Mouse (Mus musculus): Measurements from ENCODE around the gene Unc5c. TPM values are rescaled to one million over a fixed set of nuclear protein-coding genes. Genes with fewer than 3 reads are reported as not detected.

Unc5c gene
- polyA plus RNA-seq, 1 experiment, result 3.6 TPM

- 36% methylated on average over 5 of the region's 5 CpGs for WGBS
- Histone ChIP-seq H3K4me1 (ENCODE audit: control insufficient read depth, insufficient read depth, low read length) (no peaks in the 10 kb centered on the region), H3K4me3 (replicated peaks; ENCODE audit: extremely low read depth, low read depth, low read length) (no peak overlapping the region)
- no peak for DNase-seq
- TF ChIP-seq POLR2A (IDR thresholded peaks at IDR 0.05; ENCODE audit: borderline replicate concordance, extremely low read depth, low read depth, low read length) (no peak), CTCF (IDR thresholded peaks at IDR 0.05; ENCODE audit: insufficient read depth, low read length) (no peak)
These were observed 82.4 kb downstream of the Unc5c start for GRCm38 (mm10) chr3:141547341-141547814.

GRCm38 (mm10) chr3:141549661-141550060, 84.6 kb downstream of the Unc5c start:
- TF ChIP-seq CTCF (IDR thresholded peaks at IDR 0.05; ENCODE audit: insufficient read depth, low read length), result no peak
- TF ChIP-seq POLR2A (IDR thresholded peaks at IDR 0.05; ENCODE audit: borderline replicate concordance, extremely low read depth, low read depth, low read length), result no peak
- Histone ChIP-seq H3K4me1 (ENCODE audit: control insufficient read depth, insufficient read depth, low read length) (no peaks in the 10 kb centered on the region), H3K4me3 (replicated peaks; ENCODE audit: extremely low read depth, low read depth, low read length) (no peak overlapping the region)
- DNase-seq, result no peak
- WGBS, result 49% methylated on average over 3 of the region's 3 CpGs

DNA sequence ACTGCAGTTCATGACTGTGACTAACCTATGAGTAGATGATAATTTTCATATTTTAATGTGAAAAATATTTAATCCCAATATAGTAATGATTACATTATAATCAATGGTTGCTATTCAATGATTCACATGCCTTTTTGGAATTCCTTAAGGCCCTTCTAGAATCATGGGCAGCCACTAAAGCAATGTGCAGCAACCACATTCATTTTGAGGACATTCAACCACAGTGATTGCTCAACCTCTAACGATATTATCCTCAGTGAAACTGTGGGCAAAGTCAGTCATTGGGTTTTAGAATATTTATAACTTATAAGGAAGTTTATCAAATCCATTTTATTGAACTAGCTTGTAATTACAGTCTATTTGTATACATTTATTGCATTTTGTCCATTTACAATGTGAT, 87.9 kb downstream of the Unc5c start:
- 74% methylated on average over 1 of the region's 1 CpGs for WGBS
- DNase-seq, result no peak
- H3K4me1 ChIP-seq (ENCODE audit: control insufficient read depth, insufficient read depth, low read length), result no peaks in the 10 kb centered on the region
- H3K4me3 ChIP-seq (replicated peaks; ENCODE audit: extremely low read depth, low read depth, low read length), result no peak overlapping the region
- no peak for TF ChIP-seq POLR2A (IDR thresholded peaks at IDR 0.05; ENCODE audit: borderline replicate concordance, extremely low read depth, low read depth, low read length)
- TF ChIP-seq CTCF (IDR thresholded peaks at IDR 0.05; ENCODE audit: insufficient read depth, low read length), result no peak

GRCm38 (mm10) chr3:141557072-141557471, 92.1 kb downstream of the Unc5c start:
- Histone ChIP-seq H3K4me1 (ENCODE audit: control insufficient read depth, insufficient read depth, low read length) (no peaks in the 10 kb centered on the region), H3K4me3 (replicated peaks; ENCODE audit: extremely low read depth, low read depth, low read length) (no peak overlapping the region)
- WGBS, result 74% methylated on average over 5 of the region's 5 CpGs
- no peak for DNase-seq
- TF ChIP-seq POLR2A (IDR thresholded peaks at IDR 0.05; ENCODE audit: borderline replicate concordance, extremely low read depth, low read depth, low read length) (no peak), CTCF (IDR thresholded peaks at IDR 0.05; ENCODE audit: insufficient read depth, low read length) (no peak)

DNA sequence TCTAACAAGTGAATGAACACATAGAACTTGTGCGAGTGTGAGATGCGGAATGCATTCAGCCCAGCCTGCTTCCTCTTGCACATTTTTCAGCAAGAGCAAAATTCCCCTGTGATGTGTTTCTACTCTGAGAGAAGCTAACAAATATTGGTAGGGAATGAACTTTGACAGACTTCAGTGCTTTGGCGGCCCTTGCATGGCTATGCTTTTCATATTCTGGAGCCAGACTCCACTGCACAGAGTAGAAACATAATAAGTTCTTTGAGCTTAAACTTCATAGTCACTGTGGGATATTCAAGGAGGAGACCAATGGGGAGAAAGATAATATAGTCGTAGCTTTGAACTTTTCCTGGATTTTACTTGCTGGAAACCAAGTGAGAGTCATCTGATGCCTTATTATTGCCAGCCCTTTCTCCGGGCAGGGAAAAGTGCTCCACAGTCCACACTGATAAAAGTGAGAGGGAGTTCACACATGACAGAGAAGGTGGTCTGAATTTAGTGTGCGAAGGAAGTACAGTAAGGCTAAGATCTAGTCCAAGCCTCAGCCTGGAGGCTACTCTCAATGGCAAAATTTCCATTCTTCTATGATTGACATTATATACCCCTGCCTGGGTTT, 110.2 kb downstream of the Unc5c start:
- 62% methylated on average over 6 of the region's 6 CpGs for WGBS
- no peak for DNase-seq
- Histone ChIP-seq H3K4me3 (replicated peaks; ENCODE audit: extremely low read depth, low read depth, low read length) (no peak overlapping the region), H3K4me1 (ENCODE audit: control insufficient read depth, insufficient read depth, low read length) (no peaks in the 10 kb centered on the region)
- TF ChIP-seq CTCF (IDR thresholded peaks at IDR 0.05; ENCODE audit: insufficient read depth, low read length) (no peak), POLR2A (IDR thresholded peaks at IDR 0.05; ENCODE audit: borderline replicate concordance, extremely low read depth, low read depth, low read length) (no peak)

DNA sequence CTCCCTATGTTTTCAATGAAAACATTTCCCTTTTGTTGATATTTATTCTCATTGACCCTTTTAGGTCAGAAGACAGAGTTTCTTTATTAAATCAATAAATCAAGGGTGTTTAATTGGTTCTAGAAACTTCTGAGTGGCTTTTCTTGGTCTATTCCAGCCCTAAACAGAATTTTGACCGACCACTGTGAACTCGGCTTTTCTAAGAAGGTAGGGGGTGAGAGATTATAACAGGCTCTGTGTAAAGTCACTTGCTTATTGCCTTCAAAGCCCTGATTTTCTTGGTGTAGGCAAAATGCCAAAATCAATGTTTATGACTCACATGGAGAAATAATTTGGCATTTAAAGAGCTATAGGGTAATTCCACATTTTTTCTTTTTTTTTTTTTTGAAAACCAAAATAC, 112.4 kb downstream of the Unc5c start:
- WGBS, result 73% methylated on average over 2 of the region's 2 CpGs
- H3K4me3 ChIP-seq (replicated peaks; ENCODE audit: extremely low read depth, low read depth, low read length), result no peak overlapping the region
- TF ChIP-seq CTCF (IDR thresholded peaks at IDR 0.05; ENCODE audit: insufficient read depth, low read length), result no peak

DNA sequence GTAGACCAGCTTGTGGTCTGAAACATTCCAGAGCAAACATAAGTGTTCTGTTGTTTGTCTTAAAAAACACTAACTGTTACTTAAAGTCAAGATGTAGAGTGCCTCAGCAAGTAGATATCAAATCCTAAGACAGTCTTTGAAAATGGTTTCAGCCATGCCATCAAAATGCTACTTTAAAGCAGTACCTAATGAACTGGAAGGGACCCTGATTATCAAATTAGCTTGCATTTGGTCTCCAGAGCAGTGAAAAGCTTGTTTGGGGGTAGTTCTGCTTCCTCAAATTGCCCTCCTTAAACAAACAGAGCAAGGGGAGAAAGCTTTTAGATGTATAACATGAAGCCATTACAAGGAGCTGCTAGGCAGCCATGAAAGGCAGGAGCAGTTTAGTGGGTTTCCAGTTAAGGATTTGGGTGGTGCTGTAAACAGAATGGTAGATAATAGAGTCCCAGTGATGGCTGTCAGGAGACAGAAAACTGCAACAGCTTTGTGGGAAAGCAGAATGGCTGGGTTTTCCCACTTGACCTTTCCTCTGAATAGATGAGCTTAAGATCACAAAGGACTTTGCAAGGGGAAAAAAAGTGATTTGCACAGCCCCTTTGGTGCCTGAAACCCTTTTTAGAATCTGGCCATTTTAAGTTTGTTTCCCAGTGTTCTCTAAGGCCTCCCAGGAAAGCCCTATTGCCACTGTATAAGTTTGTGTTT, 116.3 kb downstream of the Unc5c start:
- TF ChIP-seq POLR2A (IDR thresholded peaks at IDR 0.05; ENCODE audit: borderline replicate concordance, extremely low read depth, low read depth, low read length), result no peak
- TF ChIP-seq CTCF (IDR thresholded peaks at IDR 0.05; ENCODE audit: insufficient read depth, low read length), result no peak
- H3K4me3 ChIP-seq (replicated peaks; ENCODE audit: extremely low read depth, low read depth, low read length), result no peak overlapping the region
- DNase-seq, result no peak

More for the DNA sequence above, 112.4 kb downstream of the Unc5c start:
- no peaks in the 10 kb centered on the region for H3K4me1 ChIP-seq (ENCODE audit: control insufficient read depth, insufficient read depth, low read length)
- DNase-seq, result no peak

GRCm38 (mm10) chr3:141581892-141582214, 116.8 kb downstream of the Unc5c start:
- no peaks in the 10 kb centered on the region for H3K4me1 ChIP-seq (ENCODE audit: control insufficient read depth, insufficient read depth, low read length)
- no peak overlapping the region for H3K4me3 ChIP-seq (replicated peaks; ENCODE audit: extremely low read depth, low read depth, low read length)
- TF ChIP-seq CTCF (IDR thresholded peaks at IDR 0.05; ENCODE audit: insufficient read depth, low read length) (no peak), POLR2A (IDR thresholded peaks at IDR 0.05; ENCODE audit: borderline replicate concordance, extremely low read depth, low read depth, low read length) (no peak)
- DNase-seq, result no peak

More for the DNA sequence above, 116.3 kb downstream of the Unc5c start:
- H3K4me1 ChIP-seq (ENCODE audit: control insufficient read depth, insufficient read depth, low read length), result no peaks in the 10 kb centered on the region

DNA sequence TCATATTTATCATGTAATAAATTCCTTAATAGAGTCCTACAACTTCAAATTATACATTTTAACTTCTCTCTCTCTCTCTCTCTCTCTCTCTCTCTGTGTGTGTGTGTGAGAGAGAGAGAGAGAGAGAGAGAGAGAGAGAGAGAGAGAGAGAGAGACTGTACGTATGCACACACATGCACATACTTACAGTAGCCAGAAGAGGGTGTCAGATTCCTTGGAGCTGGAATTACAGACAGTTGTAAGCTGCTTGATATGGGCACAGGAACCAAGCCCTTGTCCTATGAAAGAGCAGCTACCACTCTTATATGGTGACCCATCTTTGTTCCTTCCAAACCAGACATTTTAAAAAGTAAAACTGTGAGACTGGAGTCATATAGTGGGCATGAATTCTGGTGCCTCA, 118.2 kb downstream of the Unc5c start:
- no peak for DNase-seq
- no peak for TF ChIP-seq CTCF (IDR thresholded peaks at IDR 0.05; ENCODE audit: insufficient read depth, low read length)
- no peak for TF ChIP-seq POLR2A (IDR thresholded peaks at IDR 0.05; ENCODE audit: borderline replicate concordance, extremely low read depth, low read depth, low read length)
- 70% methylated on average over 1 of the region's 1 CpGs for WGBS
- Histone ChIP-seq H3K4me3 (replicated peaks; ENCODE audit: extremely low read depth, low read depth, low read length) (no peak overlapping the region), H3K4me1 (ENCODE audit: control insufficient read depth, insufficient read depth, low read length) (no peaks in the 10 kb centered on the region)

DNA sequence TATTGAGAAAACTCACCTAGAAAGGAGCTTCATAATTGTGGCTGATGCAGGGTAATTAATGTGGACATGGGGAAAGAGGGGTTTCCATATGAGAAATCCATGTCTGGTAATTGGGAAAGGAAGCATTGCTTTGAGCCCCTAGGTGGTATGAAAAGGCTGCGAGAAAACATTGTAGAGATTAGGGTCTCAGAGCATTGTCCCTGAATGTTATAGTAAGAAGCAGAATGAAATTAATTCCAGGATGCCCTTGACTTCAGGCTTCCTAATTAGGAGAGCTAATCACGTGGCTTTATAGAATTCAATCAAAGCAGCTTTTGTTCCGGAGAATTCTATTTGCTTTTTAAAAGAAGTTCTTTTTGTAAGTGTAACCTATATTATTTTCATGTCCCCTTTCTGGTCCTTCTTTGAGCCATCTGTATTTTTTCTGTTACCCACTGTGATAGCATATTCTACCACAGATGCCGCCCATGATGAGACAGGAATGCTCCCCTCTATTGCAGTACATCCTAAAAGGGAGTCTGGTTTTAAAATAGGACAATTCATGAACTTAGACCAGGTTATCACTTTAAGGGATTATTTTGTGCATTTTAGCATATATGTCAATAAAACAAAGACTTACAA, 124.5 kb downstream of the Unc5c start:
- DNase-seq, result no peak
- Histone ChIP-seq H3K4me3 (replicated peaks; ENCODE audit: extremely low read depth, low read depth, low read length) (no peak overlapping the region), H3K4me1 (ENCODE audit: control insufficient read depth, insufficient read depth, low read length) (no peaks in the 10 kb centered on the region)
- 80% methylated on average over 4 of the region's 4 CpGs for WGBS
- TF ChIP-seq POLR2A (IDR thresholded peaks at IDR 0.05; ENCODE audit: borderline replicate concordance, extremely low read depth, low read depth, low read length) (no peak), CTCF (IDR thresholded peaks at IDR 0.05; ENCODE audit: insufficient read depth, low read length) (no peak)

All from lung, adult 2 months (tissue).